Mouse (Mus musculus) bone marrow, adult 2 months (tissue): ENCODE data around the gene Arid4a.
A peak's percentile ranks its signal among the peaks of the same experiment; 100 is the strongest.

Source experiments
- CTCF ChIP-seq: fragments of 200-500 bp; IDR thresholded peaks from 2 replicates; pipeline ENCODE4 v1.5.1; 2011; ENCODE audit warnings: low read length, control low read depth; ENCODE audit not compliant: control insufficient read depth, insufficient read depth
- POLR2A ChIP-seq: fragments of 200-500 bp; IDR thresholded peaks from 2 replicates; pipeline ENCODE4 v1.6.1; 2011; ENCODE audit warnings: low read depth, mild to moderate bottlenecking, control low read depth, low read length, borderline replicate concordance; ENCODE audit not compliant: control insufficient read depth

DNA sequence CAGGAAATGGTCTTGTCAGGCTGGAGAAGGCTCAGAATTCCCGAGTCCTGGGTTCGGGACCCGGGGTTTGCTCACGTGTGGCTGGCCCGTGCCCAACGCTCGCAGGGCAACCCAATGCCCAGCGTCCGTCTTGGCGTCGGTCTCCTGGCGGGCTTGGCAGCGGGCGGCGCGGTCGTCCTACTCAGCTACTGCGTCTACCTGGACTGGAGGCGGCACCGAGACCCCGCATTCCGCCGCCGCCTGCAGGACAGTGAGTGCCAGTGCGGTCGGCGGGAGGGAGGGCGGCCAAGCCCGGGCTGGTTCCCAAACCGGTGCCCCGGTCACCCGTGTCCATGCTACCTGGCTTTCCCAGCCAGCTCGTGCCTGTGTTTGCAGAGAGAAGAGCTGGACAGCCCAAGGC lies 95.5 kb downstream of the Arid4a start, which contains the start of gene Tomm20l:
- TF ChIP-seq CTCF (peak; percentile 14; the same call in 1 of the 2 replicates), POLR2A (no peak)
